ENCODE assay signal across 7 mouse cellular contexts in the genomic region with DNA sequence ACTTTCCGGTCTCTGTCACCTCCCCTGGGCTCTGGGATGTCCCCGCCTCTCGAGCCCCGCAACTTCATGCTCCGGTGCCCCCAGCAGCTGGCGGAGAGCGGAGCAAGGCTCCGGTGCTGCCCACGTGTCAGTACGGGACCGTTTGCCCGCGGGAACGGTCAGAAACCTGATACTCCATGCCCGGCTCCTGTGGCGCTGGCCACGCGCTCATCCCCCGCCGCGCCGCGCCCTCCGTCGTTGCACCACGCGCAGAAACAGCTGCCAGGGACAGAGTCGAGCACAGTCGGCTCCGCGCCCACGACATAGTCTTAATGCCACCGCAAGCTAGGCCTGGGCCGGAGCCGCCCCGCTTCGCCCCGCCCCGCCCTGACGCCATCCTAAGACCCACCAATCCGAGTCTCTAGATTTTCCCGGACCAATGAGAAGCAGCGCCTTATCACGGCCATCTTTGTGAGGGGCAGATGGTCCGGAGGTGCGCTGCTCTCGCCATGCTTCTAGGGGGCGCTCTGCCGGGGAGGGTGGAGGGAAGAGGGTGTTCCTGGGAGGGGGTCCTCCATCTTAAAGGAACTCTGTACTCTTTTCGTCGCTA. TPM values are rescaled to one million over a fixed set of nuclear protein-coding genes. Genes with fewer than 3 reads are reported as not detected.
A peak's percentile ranks its signal among the peaks of the same experiment; 100 is the strongest.
DNase-seq lines count a peak whose midpoint lies in the region; ATAC-seq and TF ChIP-seq lines count a peak whose summit lies in the region.

No protein-coding gene starts in this region.

- H3K36me3 ChIP-seq in embryonic facial prominence, embryonic 11.5 days (replicated peaks; ENCODE audit: control insufficient read depth, insufficient read depth, low read depth, low read length): no peaks in the 10 kb centered on the region
- no peaks in the 10 kb centered on the region for H3K36me3 ChIP-seq in kidney, adult 2 months (ENCODE audit: control insufficient read depth, insufficient read depth, low read length)
- H3K36me3 ChIP-seq in limb, embryonic 12.5 days: no peaks in the 10 kb centered on the region
- no peaks in the 10 kb centered on the region for H3K36me3 ChIP-seq in midbrain, embryonic 15.5 days (replicated peaks)
- H3K36me3 ChIP-seq in spleen, adult 2 months (ENCODE audit: control insufficient read depth, insufficient read depth, low read length): no peaks in the 10 kb centered on the region

- peaks cover 5% of the 10 kb centered on the region; the same call in 1 of the 2 replicates for H3K4me1 ChIP-seq in embryonic facial prominence, embryonic 11.5 days (ENCODE audit: control insufficient read depth, insufficient read depth, low read length)
- peaks cover 14% of the 10 kb centered on the region; the same call in 1 of the 2 replicates for H3K4me1 ChIP-seq in kidney, adult 2 months (ENCODE audit: control insufficient read depth, insufficient read depth, low read length)
- H3K4me1 ChIP-seq in limb, embryonic 12.5 days (replicated peaks): peaks cover 16% of the 10 kb centered on the region
- peaks cover 16% of the 10 kb centered on the region for H3K4me1 ChIP-seq in midbrain, embryonic 15.5 days
- H3K4me1 ChIP-seq in spleen, adult 2 months (ENCODE audit: control insufficient read depth, insufficient read depth, insufficient read length): no peaks in the 10 kb centered on the region; the same call in 1 of the 2 replicates

- peak overlapping the region; percentile 68 for H3K4me3 ChIP-seq in embryonic facial prominence, embryonic 11.5 days (ENCODE audit: low read depth, low read length)
- peak overlapping the region; percentile 90 for H3K4me3 ChIP-seq in kidney, adult 2 months (ENCODE audit: insufficient read depth, low read depth, low read length)
- H3K4me3 ChIP-seq in limb, embryonic 12.5 days (replicated peaks): peak overlapping the region; percentile 82
- peak overlapping the region; percentile 86 for H3K4me3 ChIP-seq in midbrain, embryonic 15.5 days
- peak overlapping the region; percentile 82 for H3K4me3 ChIP-seq in spleen, adult 2 months (ENCODE audit: extremely low read depth, insufficient read depth, insufficient read length)

- TF ChIP-seq CTCF in kidney, adult 2 months (conservative IDR thresholded peaks at IDR 0.05; ENCODE audit: insufficient read depth, insufficient read length, low read depth, low read length): peak; percentile 81
- peak; percentile 82 for TF ChIP-seq CTCF in spleen, adult 2 months (IDR thresholded peaks at IDR 0.05; ENCODE audit: extremely low read depth, insufficient read depth, insufficient read length, insufficient replicate concordance)

- H3K27ac ChIP-seq in embryonic facial prominence, embryonic 11.5 days (replicated peaks; ENCODE audit: low read depth, low read length): peak overlapping the region; percentile 41; the same call in 1 of the 2 replicates
- H3K27ac ChIP-seq in kidney, adult 2 months (ENCODE audit: insufficient read depth, low read depth, low read length): peak overlapping the region; percentile 85
- peak overlapping the region; percentile 83 for H3K27ac ChIP-seq in limb, embryonic 12.5 days
- H3K27ac ChIP-seq in midbrain, embryonic 15.5 days: peak overlapping the region; percentile 84
- peak overlapping the region; percentile 76 for H3K27ac ChIP-seq in spleen, adult 2 months (ENCODE audit: insufficient read depth, low read length)

- peak; percentile 97 for ATAC-seq in embryonic facial prominence, embryonic 11.5 days (replicated peaks; ENCODE audit: insufficient number of reproducible peaks, low FRiP score, low TSS enrichment, low read depth)
- ATAC-seq in limb, embryonic 12.5 days (ENCODE audit: insufficient number of reproducible peaks, insufficient read depth, low FRiP score, low TSS enrichment, low read depth): peak; percentile 97
- ATAC-seq in midbrain, embryonic 15.5 days (replicated peaks): peak; percentile 99

- H3K4me2 ChIP-seq in embryonic facial prominence, embryonic 11.5 days (ENCODE audit: low read depth, low read length): peak overlapping the region; percentile 91
- H3K4me2 ChIP-seq in limb, embryonic 12.5 days: peak overlapping the region; percentile 86
- H3K4me2 ChIP-seq in midbrain, embryonic 15.5 days: peak overlapping the region; percentile 85

- no peaks in the 10 kb centered on the region for H3K27me3 ChIP-seq in embryonic facial prominence, embryonic 11.5 days (ENCODE audit: control insufficient read depth, insufficient read depth, low read length)
- no peaks in the 10 kb centered on the region for H3K27me3 ChIP-seq in kidney, adult 2 months (replicated peaks; ENCODE audit: control insufficient read depth, insufficient read depth, low read length)
- no peaks in the 10 kb centered on the region for H3K27me3 ChIP-seq in limb, embryonic 12.5 days
- no peaks in the 10 kb centered on the region for H3K27me3 ChIP-seq in midbrain, embryonic 15.5 days (replicated peaks)
- H3K27me3 ChIP-seq in spleen, adult 2 months (ENCODE audit: control insufficient read depth, insufficient read depth, low read length): no peaks in the 10 kb centered on the region

- TF ChIP-seq POLR2A in kidney, adult 2 months (IDR thresholded peaks at IDR 0.05; ENCODE audit: low read depth, low read length): peak; percentile 60
- peak; percentile 83 for TF ChIP-seq POLR2A in spleen, adult 2 months (IDR thresholded peaks at IDR 0.05; ENCODE audit: low read depth, low read length)

- H3K9me3 ChIP-seq in embryonic facial prominence, embryonic 11.5 days (replicated peaks; ENCODE audit: control insufficient read depth, low read length): no peaks in the 10 kb centered on the region
- H3K9me3 ChIP-seq in limb, embryonic 12.5 days: no peaks in the 10 kb centered on the region
- H3K9me3 ChIP-seq in midbrain, embryonic 15.5 days: no peaks in the 10 kb centered on the region

- DNase-seq in adrenal gland, postnatal 14 days: peak; percentile 98
- DNase-seq in embryonic facial prominence, embryonic 11.5 days (ENCODE audit: low spot score): peak; percentile 98
- peak; percentile 97 for DNase-seq in heart, adult 18-20 months
- peak; percentile 97 for DNase-seq in kidney, adult 2 months
- DNase-seq in spleen, adult 2 months (ENCODE audit: low read depth in 1 of 2, low spot score in 2 of 2): peak; percentile 92 to 94

- H3K9ac ChIP-seq in embryonic facial prominence, embryonic 11.5 days (replicated peaks; ENCODE audit: low read length): peak overlapping the region; percentile 76
- peak overlapping the region; percentile 88 for H3K9ac ChIP-seq in limb, embryonic 12.5 days (replicated peaks)
- peak overlapping the region; percentile 92 for H3K9ac ChIP-seq in midbrain, embryonic 15.5 days

- under 1% methylated on average over 51 of the region's 51 CpGs for WGBS in embryonic facial prominence, embryonic 11.5 days
- under 1% methylated on average over 51 of the region's 51 CpGs for WGBS in kidney, adult 2 months
- under 1% methylated on average over 51 of the region's 51 CpGs for WGBS in limb, embryonic 12.5 days
- under 1% methylated on average over 51 of the region's 51 CpGs for WGBS in midbrain, embryonic 15.5 days
- under 1% methylated on average over 51 of the region's 51 CpGs for WGBS in spleen, adult 2 months

RNA-seq across cellular contexts. Expression of gene Fpgs, which starts 10.0 kb away (rescaled TPM):
- 16.2 and 35.8 TPM in 2 replicates for total RNA-seq in adrenal gland, postnatal 14 days (2021)
- 15.6 and 16.3 TPM in 2 replicates for polyA plus RNA-seq in embryonic facial prominence, embryonic 11.5 days (2014; fragmentation: Nextera tagmentation; extraction: Ambion mirVana)
- 1 to 10 TPM; 4.4 to 5.0 TPM for total RNA-seq in heart, adult 18-20 months (2021)
- polyA plus RNA-seq in kidney, adult 2 months (2012; rRNA removed): 147 and 174 TPM in 2 replicates
- polyA plus RNA-seq in limb, embryonic 12.5 days (2016; fragmentation: Nextera tagmentation; extraction: Ambion mirVana): 31.0 and 32.9 TPM in 2 replicates
- polyA plus RNA-seq in midbrain, embryonic 15.5 days (2015; fragmentation: Nextera tagmentation; extraction: Ambion mirVana): 23.2 and 25.1 TPM in 2 replicates
- polyA plus RNA-seq in spleen, adult 2 months (2012; rRNA removed): 34.5 and 49.5 TPM in 2 replicates

RNA-seq across cellular contexts. Expression of gene Cdk9, which starts 19.0 kb away (rescaled TPM):
- 67.4 and 79.7 TPM in 2 replicates for total RNA-seq in adrenal gland, postnatal 14 days (2021)
- 79.2 and 89.8 TPM in 2 replicates for polyA plus RNA-seq in embryonic facial prominence, embryonic 11.5 days (2014; fragmentation: Nextera tagmentation; extraction: Ambion mirVana)
- 10 to 100 TPM; 22.4 to 24.1 TPM for total RNA-seq in heart, adult 18-20 months (2021)
- polyA plus RNA-seq in kidney, adult 2 months (2012; rRNA removed): 88.3 and 89.2 TPM in 2 replicates
- 129 and 136 TPM in 2 replicates for polyA plus RNA-seq in limb, embryonic 12.5 days (2016; fragmentation: Nextera tagmentation; extraction: Ambion mirVana)
- 73.5 and 76.5 TPM in 2 replicates for polyA plus RNA-seq in midbrain, embryonic 15.5 days (2015; fragmentation: Nextera tagmentation; extraction: Ambion mirVana)
- polyA plus RNA-seq in spleen, adult 2 months (2012; rRNA removed): 125 and 154 TPM in 2 replicates

RNA-seq across cellular contexts. Expression of gene Sh2d3c, which starts 26.9 kb away (rescaled TPM):
- 29.8 and 39.3 TPM in 2 replicates for total RNA-seq in adrenal gland, postnatal 14 days (2021)
- polyA plus RNA-seq in embryonic facial prominence, embryonic 11.5 days (2014; fragmentation: Nextera tagmentation; extraction: Ambion mirVana): 21.1 and 22.2 TPM in 2 replicates
- 10 to 100 TPM; 23.1 to 30.8 TPM for total RNA-seq in heart, adult 18-20 months (2021)
- 28.4 and 30.4 TPM in 2 replicates for polyA plus RNA-seq in kidney, adult 2 months (2012; rRNA removed)
- polyA plus RNA-seq in limb, embryonic 12.5 days (2016; fragmentation: Nextera tagmentation; extraction: Ambion mirVana): 17.0 and 17.1 TPM in 2 replicates
- polyA plus RNA-seq in midbrain, embryonic 15.5 days (2015; fragmentation: Nextera tagmentation; extraction: Ambion mirVana): 54.7 and 57.2 TPM in 2 replicates
- polyA plus RNA-seq in spleen, adult 2 months (2012; rRNA removed): 136 and 175 TPM in 2 replicates

RNA-seq across cellular contexts. Expression of gene 6330409D20Rik, which starts 46.9 kb away (rescaled TPM):
- total RNA-seq in adrenal gland, postnatal 14 days (2021): not detected in 2 replicates
- polyA plus RNA-seq in embryonic facial prominence, embryonic 11.5 days (2014; fragmentation: Nextera tagmentation; extraction: Ambion mirVana): 0.31 and 0.75 TPM in 2 replicates
- not detected for total RNA-seq in heart, adult 18-20 months (2021)
- not detected in 2 replicates for polyA plus RNA-seq in kidney, adult 2 months (2012; rRNA removed)
- polyA plus RNA-seq in limb, embryonic 12.5 days (2016; fragmentation: Nextera tagmentation; extraction: Ambion mirVana): not detected in 2 replicates
- 3.4 and 4.1 TPM in 2 replicates for polyA plus RNA-seq in midbrain, embryonic 15.5 days (2015; fragmentation: Nextera tagmentation; extraction: Ambion mirVana)
- 0.28 TPM in 1 of 2 replicates, not detected in the other for polyA plus RNA-seq in spleen, adult 2 months (2012; rRNA removed)

RNA-seq across cellular contexts. Expression of gene Eng, which starts 47.5 kb away (rescaled TPM):
- total RNA-seq in adrenal gland, postnatal 14 days (2021): 105 and 106 TPM in 2 replicates
- polyA plus RNA-seq in embryonic facial prominence, embryonic 11.5 days (2014; fragmentation: Nextera tagmentation; extraction: Ambion mirVana): 19.2 and 22.6 TPM in 2 replicates
- 100 to 1,000 TPM in 1 of 2 experiments, 10 to 100 TPM in 1; 95.1 to 106 TPM for total RNA-seq in heart, adult 18-20 months (2021)
- polyA plus RNA-seq in kidney, adult 2 months (2012; rRNA removed): 228 and 289 TPM in 2 replicates
- 24.7 and 25.7 TPM in 2 replicates for polyA plus RNA-seq in limb, embryonic 12.5 days (2016; fragmentation: Nextera tagmentation; extraction: Ambion mirVana)
- polyA plus RNA-seq in midbrain, embryonic 15.5 days (2015; fragmentation: Nextera tagmentation; extraction: Ambion mirVana): 32.4 and 32.8 TPM in 2 replicates
- polyA plus RNA-seq in spleen, adult 2 months (2012; rRNA removed): 132 and 168 TPM in 2 replicates

Comparison
In these comparisons a context has a peak if more than half of its experiments do, and no peak if none do; other contexts are left out.
1. Peak in every context shown above with its lines: DNase-seq, ATAC-seq, H3K4me3 ChIP-seq and H3K27ac ChIP-seq.